Mouse (Mus musculus): ENCODE results near the gene Cd6.

Gene Cd6

DNA sequence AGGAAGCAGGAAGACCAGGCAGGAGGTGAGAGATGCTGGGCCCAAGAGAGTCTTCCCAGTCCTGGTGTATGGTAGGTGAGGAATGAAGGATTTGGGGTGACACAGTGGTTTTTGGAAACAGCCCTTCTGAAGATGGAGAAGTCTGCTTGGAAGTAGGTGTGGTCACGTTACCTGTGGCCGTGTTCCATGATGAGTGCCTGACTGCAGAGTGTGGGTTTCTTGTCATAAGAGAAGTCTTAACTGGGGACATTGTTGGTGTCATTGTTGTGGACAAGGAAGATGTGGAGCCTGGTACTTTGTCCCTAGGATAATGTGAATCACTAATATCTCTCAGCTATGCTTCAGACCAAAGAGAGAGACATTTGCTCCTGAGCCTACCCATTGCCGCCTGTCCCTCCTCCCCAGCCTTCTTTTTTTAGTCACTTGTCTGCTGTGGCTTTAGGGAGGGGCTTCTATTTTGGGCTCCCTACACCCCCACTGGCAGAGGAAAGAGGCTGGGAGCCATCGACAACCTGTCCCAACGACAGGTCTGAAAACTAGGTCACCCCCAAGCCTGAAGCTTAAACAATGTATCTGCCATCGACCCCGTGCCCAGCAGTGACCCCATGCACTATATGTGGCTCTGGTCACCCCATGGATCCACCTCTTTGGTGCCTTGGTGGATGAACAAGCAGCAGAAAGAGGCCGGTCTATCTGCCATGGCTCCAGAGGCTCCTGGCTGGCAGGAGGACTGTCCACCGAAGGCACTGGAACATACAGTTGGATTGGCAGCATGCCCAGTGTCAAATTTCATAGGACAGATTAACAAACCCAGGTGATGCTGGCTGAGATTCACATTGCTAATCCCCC is 69.7 kb downstream of the Cd6 start:
- DNase-seq: no peak

DNA sequence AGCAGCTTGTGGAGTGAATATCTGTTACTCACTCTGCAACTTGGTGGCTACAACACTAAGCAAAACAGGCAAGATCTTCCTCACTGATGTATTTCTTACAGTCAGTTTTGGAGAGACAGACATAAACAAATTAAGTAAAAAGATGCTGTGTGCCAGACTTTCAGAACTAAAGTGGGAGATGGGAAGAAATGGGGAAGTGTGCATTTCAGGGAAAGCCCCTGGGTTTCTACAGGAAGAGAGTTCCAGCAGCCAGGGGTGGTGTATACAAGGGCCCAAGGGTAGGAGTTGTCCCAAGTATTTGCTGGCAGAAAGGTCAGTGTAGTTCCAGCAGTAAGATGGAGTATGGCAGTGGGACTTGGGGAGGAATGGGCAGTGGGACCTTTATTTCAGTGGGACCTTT is 70.3 kb downstream of the Cd6 start:
- DNase-seq: no peak

DNA sequence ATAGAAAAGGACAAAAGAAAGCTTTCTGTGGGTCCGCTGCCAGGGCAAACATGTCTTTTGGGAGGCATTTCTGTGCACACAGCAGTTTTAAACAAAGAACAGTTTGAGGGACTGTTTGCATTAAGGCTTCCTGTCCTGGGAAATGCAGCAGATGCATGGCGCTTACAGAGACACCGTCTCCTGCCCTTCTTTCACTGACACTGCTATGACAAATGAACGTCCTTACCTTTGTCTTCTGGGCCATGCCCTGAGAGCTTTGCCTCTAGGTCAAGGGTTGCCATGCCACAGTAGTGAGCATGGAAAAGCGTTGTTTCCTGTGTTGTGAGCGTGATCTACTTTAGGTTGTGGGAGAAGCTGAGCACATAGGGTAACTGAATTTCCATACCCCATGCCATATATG is 71.2 kb downstream of the Cd6 start:
- no peak for DNase-seq

DNA sequence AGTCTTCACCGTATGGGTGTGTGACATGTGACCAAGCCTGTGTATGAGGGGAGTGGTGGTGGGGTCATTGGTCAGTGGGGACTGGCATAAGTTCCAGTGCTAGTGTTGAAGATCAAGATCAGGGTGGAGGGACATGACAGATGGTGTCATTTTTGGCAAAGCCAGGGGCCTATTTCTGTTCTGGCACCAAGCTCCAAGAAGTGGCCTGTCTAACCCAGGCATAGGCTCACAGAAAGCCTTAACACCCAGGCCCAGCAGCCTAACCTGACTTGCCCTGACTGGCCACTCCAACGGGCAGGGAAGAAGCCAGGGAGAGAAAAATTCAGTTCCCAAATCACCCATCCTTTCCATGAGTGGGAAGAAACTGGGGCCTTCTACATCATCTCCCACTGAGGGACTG is 72.3 kb downstream of the Cd6 start:
- no peak for DNase-seq

GRCm38 (mm10) chr19:10757125-10757524 is 72.7 kb downstream of the Cd6 start:
- DNase-seq: no peak

GRCm38 (mm10) chr19:10752646-10753045 is 77.2 kb downstream of the Cd6 start:
- DNase-seq: no peak

DNA sequence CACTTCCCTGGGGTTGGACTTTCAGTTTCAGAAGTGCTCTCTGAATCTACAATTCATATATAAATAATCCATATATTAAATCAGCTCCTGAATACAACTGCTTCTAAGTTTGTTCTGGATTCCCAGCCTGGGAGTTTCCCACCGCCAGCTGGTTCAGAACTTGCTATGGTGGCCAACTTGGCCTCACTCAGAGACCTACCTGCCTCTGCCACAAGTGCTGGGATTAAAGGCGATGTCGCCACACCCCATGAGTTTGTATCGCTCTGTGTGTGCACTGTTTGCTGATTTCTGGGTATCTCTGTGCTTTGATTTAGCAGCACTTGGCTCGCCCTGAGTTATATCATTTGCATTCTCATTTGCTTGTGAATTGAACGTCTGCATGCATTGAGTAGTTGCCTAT is 77.8 kb downstream of the Cd6 start:
- DNase-seq: no peak

DNA sequence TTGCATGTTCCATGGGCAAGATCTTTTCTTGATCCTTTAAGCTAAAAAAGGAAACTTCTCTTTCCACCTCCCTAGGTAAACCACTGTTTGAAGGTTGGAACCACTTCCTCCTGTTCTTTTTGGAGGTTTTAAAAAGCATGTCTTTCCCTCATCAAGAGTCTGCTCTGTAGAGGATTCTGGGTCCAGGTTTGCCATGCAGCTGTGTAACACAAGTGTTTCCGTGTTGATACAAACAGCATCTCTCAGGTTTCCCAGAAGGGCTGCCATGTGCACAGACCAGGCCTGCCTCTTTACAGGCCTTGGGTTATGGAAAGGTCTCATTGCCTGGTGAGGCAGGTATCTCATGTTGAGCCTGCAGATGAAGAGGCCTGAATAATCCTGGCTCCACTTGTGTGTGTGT is 78.3 kb downstream of the Cd6 start:
- DNase-seq: no peak

- DNase-seq: no peak
Measured at GRCm38 (mm10) chr19:10750161-10750560, 79.7 kb downstream of the Cd6 start.

DNA sequence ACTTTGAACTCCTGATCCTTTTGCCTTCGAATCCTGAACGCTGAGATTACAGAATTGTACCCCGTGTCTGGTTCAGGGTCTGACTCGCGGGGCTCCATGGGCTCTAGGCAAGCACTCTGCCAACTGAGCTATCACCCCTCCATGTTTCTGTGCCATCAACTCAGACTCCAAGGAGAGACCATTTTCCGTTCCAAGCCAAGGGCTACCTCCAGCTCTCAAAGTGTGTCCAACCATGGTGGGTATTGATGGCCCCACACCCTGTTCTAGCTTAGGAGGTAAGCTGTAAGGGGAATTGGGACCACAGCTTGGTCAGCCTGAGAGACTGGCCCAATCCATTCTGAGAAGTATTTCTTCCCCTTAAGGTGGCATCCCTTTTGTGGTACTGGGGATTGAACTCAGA is 80.6 kb downstream of the Cd6 start:
- DNase-seq: no peak

DNA sequence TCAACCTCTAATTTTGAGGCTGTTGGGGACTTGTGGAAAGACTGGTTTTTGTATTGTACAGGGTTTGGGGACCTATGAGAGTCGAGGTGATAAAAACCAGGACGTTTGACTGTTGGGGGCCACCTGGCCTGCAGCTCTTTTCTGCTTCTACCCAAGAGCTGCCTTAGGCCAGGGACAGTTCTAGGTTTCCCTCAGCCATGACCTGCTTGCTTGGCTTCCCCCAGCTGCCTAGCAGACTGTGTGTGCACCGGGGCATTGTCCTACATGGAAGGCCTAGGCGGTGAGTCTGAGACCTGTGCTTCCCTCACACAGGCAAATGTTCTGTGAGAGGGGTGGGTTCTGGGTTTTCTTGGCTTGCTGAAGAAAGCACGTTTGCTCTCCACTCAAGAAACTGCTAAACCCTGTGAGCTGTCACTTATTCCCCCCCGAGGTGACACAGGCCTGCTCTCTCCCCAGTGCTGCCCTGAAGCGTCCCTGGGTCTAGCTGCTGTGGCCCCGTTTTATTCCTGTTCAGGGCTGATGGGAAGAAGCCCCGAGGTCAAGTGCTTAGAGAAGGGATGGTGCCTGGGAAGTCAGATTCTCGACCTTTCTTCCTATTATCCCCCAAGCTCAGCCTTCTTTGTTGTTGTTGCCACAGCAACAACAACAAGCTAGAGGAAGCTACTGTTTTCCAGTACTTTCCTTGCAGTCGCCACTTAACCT is 81.3 kb downstream of the Cd6 start:
- DNase-seq: no peak

GRCm38 (mm10) chr19:10747718-10748117 is 82.1 kb downstream of the Cd6 start:
- DNase-seq: no peak

DNA sequence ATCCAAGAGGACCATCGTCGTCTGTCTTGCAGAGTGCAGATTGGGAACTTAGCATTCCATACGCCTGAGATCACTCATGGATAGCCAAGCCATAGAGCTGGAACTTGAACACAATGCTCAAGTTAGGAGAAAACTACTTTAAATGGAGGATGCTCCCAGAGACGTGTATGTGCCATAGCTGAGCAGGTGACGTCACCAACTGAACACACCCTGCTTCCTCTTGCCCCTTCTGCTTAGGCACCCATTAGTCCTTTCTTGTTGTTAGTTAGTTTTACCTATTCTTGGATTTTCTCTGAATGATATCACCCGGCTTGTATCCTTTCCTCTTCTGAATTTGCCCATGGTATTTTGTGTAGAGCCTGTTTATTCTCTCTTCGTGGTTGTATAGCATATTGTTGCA is 82.7 kb downstream of the Cd6 start:
- DNase-seq: no peak

GRCm38 (mm10) chr19:10742565-10742964 is 87.3 kb downstream of the Cd6 start:
- no peak for DNase-seq

DNA sequence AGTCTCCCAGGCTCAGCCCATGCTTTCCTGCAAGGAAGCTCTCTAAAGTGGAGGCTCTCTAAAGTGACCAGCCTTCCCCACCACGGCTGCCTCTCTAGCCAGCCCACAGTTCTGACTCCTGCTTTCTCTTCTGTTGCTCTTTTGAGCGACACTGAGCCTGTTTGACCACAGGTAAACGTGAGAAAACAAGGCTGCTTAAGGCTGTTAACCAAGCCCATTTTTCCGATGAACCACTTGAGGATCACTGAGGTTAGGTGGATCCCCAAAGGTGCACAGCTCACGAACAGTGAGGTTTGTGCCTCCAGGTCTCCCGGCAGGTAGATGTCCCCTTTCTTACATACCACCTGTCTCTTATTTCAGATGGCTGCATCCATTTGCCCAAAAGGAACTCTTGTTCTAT is 87.7 kb downstream of the Cd6 start:
- no peak for DNase-seq

GRCm38 (mm10) chr19:10740641-10741440 is 89.0 kb downstream of the Cd6 start:
- DNase-seq: peak; percentile 53 to 54

GRCm38 (mm10) chr19:10739916-10740315 is 89.9 kb downstream of the Cd6 start:
- no peak for DNase-seq

All from B cell, adult 2 months (primary cell).